Mouse (Mus musculus): Measurements from ENCODE around the gene Borcs5. TPM values are rescaled to one million over a fixed set of nuclear protein-coding genes. Genes with fewer than 3 reads are reported as not detected.
"Not testable (repeated sequence)": the region's sequence is repeated elsewhere in the genome, so short reads cannot be mapped to it uniquely, and the experiment has no call there.

The Borcs5 gene
- total and polyA plus RNA-seq, 2 experiments from 2014 or later, result 19.2 to 27.9 TPM

DNA sequence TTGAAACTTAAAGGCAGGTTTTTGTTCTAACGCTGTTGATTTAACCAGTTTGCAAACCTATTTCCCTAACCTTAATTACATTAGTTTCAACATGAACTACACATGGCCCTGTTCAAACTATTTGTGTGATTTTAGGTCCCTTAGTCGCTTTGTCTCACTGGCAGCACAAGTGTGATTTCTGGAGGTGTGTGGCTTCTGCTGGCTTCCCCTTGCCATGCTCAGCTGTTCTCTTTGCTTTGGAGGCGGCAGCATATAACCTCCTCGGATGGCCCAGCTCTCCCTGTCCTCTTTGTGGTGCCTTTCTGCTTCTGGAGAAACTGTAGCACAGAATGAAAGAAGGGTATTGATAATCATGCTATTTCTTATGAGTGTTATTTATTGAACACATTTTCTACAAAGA lies 38.2 kb downstream of the Borcs5 start:
- H3K27ac ChIP-seq (ENCODE audit: low read depth), result no peak overlapping the region
- no peak for ATAC-seq (ENCODE audit: insufficient read depth, low read depth)
- TF ChIP-seq EP300 (IDR thresholded peaks at IDR 0.05; ENCODE audit: low read depth) (no peak), CTCF (IDR thresholded peaks at IDR 0.05; ENCODE audit: low read depth) (no peak)
- no peak overlapping the region for H3K4me3 ChIP-seq (ENCODE audit: low read depth, low read length)
- H3K9me3 ChIP-seq (replicated peaks; ENCODE audit: control insufficient read depth, low read length), result no peaks in the 10 kb centered on the region
- 80% methylated on average over 4 of the region's 4 CpGs for WGBS
- 0 out of 2 replicates have a peak, but pooled peaks cover under 1% of the 10 kb centered on the region for H3K4me1 ChIP-seq (ENCODE audit: control insufficient read depth, insufficient read depth)
- no peaks in the 10 kb centered on the region for H3K36me3 ChIP-seq (replicated peaks; ENCODE audit: control insufficient read depth, insufficient read depth, low read length)
- no peak for DNase-seq (ENCODE audit: low spot score)
- H3K9ac ChIP-seq (replicated peaks; ENCODE audit: low read depth, low read length), result no peak overlapping the region
- H3K4me2 ChIP-seq (ENCODE audit: low read depth, low read length), result no peak overlapping the region
- H3K27me3 ChIP-seq (ENCODE audit: control insufficient read depth, insufficient read depth, low read length), result no peaks in the 10 kb centered on the region

DNA sequence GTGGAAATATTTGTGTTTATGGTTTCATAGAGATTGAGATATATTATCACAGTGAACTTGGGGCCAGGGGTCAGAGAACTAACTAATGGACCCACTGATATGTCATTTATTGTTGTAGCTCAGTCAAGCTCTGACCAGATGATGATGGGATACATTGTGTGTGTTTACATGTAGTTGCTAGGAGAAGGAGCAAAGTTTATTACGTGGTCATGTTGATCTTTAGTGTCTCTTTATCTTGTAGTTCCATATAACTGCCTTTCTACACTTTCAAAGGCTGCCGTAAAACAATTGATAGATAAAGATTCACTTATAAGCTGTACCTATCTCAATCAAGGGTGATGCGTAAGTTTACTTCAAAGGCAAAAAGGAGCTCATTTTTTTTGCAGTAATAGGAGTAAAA lies 38.7 kb downstream of the Borcs5 start:
- no peaks in the 10 kb centered on the region for H3K9me3 ChIP-seq (replicated peaks; ENCODE audit: control insufficient read depth, low read length)
- no peak for ATAC-seq (ENCODE audit: insufficient read depth, low read depth)
- H3K4me2 ChIP-seq (ENCODE audit: low read depth, low read length), result no peak overlapping the region
- H3K27ac ChIP-seq (ENCODE audit: low read depth), result no peak overlapping the region
- no peak for TF ChIP-seq CTCF (IDR thresholded peaks at IDR 0.05; ENCODE audit: low read depth)
- no peak for TF ChIP-seq EP300 (IDR thresholded peaks at IDR 0.05; ENCODE audit: low read depth)
- H3K4me3 ChIP-seq (ENCODE audit: low read depth, low read length), result no peak overlapping the region
- H3K9ac ChIP-seq (replicated peaks; ENCODE audit: low read depth, low read length), result no peak overlapping the region
- no peaks in the 10 kb centered on the region for H3K36me3 ChIP-seq (replicated peaks; ENCODE audit: control insufficient read depth, insufficient read depth, low read length)
- H3K27me3 ChIP-seq (ENCODE audit: control insufficient read depth, insufficient read depth, low read length), result no peaks in the 10 kb centered on the region
- DNase-seq (ENCODE audit: low spot score), result no peak
- 66% methylated on average over 3 of the region's 3 CpGs for WGBS
- no peaks in the 10 kb centered on the region for H3K4me1 ChIP-seq (ENCODE audit: control insufficient read depth, insufficient read depth)

DNA sequence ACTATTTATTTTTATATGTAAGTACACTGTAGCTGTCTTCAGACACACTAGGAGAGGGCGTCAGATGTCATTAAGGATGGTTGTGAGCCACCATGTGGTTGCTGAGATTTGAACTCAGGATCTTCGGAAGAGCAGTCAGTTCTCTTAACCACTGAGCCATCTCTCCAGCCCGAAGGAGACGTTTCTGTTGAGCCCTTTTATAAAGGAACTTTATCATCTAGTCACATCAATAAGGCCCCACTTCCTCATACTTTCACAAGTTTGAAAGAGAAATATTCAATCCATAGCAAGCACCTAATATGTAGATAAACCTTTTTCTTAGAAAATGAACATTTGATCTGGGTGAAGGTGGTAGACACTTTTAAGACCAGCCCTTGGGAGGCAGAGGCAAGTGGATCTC lies 40.0 kb downstream of the Borcs5 start:
- H3K9me3 ChIP-seq (replicated peaks; ENCODE audit: control insufficient read depth, low read length); DNase-seq (ENCODE audit: low spot score); H3K36me3 ChIP-seq (replicated peaks; ENCODE audit: control insufficient read depth, insufficient read depth, low read length); H3K9ac ChIP-seq (replicated peaks; ENCODE audit: low read depth, low read length); ATAC-seq (ENCODE audit: insufficient read depth, low read depth); H3K4me2 ChIP-seq (ENCODE audit: low read depth, low read length); H3K27ac ChIP-seq (ENCODE audit: low read depth); H3K27me3 ChIP-seq (ENCODE audit: control insufficient read depth, insufficient read depth, low read length); H3K4me3 ChIP-seq (ENCODE audit: low read depth, low read length); H3K4me1 ChIP-seq (ENCODE audit: control insufficient read depth, insufficient read depth): not testable (repeated sequence)
- WGBS, result 87% methylated on average over 4 of the region's 4 CpGs

DNA sequence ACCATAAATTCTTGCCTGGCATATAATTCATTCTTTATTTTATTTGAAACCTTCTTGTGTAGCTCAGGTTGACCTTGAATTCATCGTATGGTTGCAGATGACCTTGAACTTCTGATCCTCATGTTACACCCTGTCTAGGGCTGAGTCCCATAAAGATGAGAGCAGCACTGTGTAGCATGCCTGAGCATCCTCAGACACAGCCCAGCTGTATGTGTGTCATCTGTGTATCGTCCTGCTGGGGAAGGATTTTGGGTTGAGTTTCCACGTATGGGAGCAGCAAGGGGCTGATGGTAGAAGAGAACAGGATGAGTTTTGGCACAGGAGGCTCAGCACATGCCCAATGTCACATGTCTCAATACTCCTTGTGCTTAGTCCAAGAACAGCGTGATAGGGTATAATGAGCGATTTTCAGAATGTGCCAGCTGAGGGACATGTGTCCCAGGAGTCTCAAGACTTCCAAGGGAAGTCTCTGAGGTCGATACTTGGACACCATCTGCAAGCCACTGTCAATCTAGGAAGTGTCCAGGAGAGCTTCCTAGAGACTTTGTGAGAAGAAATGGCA lies 45.1 kb downstream of the Borcs5 start:
- Histone ChIP-seq H3K36me3 (replicated peaks; ENCODE audit: control insufficient read depth, insufficient read depth, low read length) (no peaks in the 10 kb centered on the region), H3K4me1 (ENCODE audit: control insufficient read depth, insufficient read depth) (no peaks in the 10 kb centered on the region), H3K4me2 (ENCODE audit: low read depth, low read length) (no peak overlapping the region), H3K27ac (ENCODE audit: low read depth) (no peak overlapping the region), H3K27me3 (ENCODE audit: control insufficient read depth, insufficient read depth, low read length) (no peaks in the 10 kb centered on the region), H3K4me3 (ENCODE audit: low read depth, low read length) (no peak overlapping the region), H3K9me3 (replicated peaks; ENCODE audit: control insufficient read depth, low read length) (no peaks in the 10 kb centered on the region), H3K9ac (replicated peaks; ENCODE audit: low read depth, low read length) (no peak overlapping the region)
- ATAC-seq (ENCODE audit: insufficient read depth, low read depth), result no peak
- 58% methylated on average over 6 of the region's 6 CpGs for WGBS
- no peak for DNase-seq (ENCODE audit: low spot score)
- TF ChIP-seq EP300 (IDR thresholded peaks at IDR 0.05; ENCODE audit: low read depth), result no peak
- TF ChIP-seq CTCF (IDR thresholded peaks at IDR 0.05; ENCODE audit: low read depth), result no peak

DNA sequence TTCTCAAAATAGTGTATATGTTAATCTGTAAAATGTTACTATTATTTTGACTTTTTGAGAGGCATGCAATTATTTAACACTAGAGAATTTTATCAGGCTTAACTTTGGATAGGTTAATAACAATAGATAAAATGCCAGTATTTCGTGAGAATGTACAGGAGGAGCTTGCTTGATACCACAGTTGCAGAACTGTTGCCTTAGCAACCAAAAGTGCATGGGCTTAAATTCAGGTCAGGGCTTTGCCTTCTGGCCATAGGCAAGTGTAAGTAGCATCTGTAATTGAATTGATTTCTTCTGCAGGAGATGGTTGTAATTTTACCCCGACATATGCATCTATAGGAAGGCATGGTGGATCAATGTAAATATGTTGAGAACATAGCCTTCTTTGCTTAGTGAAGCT lies 45.7 kb downstream of the Borcs5 start:
- H3K9me3 ChIP-seq (replicated peaks; ENCODE audit: control insufficient read depth, low read length), result no peaks in the 10 kb centered on the region
- no peak overlapping the region for H3K9ac ChIP-seq (replicated peaks; ENCODE audit: low read depth, low read length)
- TF ChIP-seq CTCF (IDR thresholded peaks at IDR 0.05; ENCODE audit: low read depth), result no peak
- no peak for TF ChIP-seq EP300 (IDR thresholded peaks at IDR 0.05; ENCODE audit: low read depth)
- no peak for ATAC-seq (ENCODE audit: insufficient read depth, low read depth)
- no peaks in the 10 kb centered on the region for H3K4me1 ChIP-seq (ENCODE audit: control insufficient read depth, insufficient read depth)
- no peak overlapping the region for H3K27ac ChIP-seq (ENCODE audit: low read depth)
- H3K27me3 ChIP-seq (ENCODE audit: control insufficient read depth, insufficient read depth, low read length), result no peaks in the 10 kb centered on the region
- H3K4me3 ChIP-seq (ENCODE audit: low read depth, low read length), result no peak overlapping the region
- DNase-seq (ENCODE audit: low spot score), result no peak
- 57% methylated on average over 2 of the region's 2 CpGs for WGBS
- no peak overlapping the region for H3K4me2 ChIP-seq (ENCODE audit: low read depth, low read length)
- no peaks in the 10 kb centered on the region for H3K36me3 ChIP-seq (replicated peaks; ENCODE audit: control insufficient read depth, insufficient read depth, low read length)

DNA sequence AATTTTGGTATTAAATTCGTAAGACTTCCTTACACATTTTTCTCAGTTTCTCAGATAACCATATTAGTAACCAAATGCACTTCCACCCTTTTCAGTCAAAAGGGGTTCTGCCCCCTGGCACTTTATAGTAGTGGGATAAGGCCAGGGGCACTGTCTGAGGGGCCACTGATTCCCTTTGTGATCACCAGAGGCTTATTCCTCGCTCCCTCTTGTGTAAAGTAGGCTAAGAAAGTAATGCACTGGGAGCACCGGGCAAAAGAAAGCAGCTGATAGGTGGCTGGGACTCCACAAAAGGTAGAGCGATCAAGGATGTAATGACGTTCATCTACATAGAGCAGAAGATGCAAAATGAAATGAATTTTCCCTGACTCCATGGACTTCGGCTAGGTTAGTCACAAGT lies 46.2 kb downstream of the Borcs5 start:
- Histone ChIP-seq H3K4me2 (ENCODE audit: low read depth, low read length) (no peak overlapping the region), H3K4me1 (ENCODE audit: control insufficient read depth, insufficient read depth) (no peaks in the 10 kb centered on the region), H3K9ac (replicated peaks; ENCODE audit: low read depth, low read length) (no peak overlapping the region), H3K27me3 (ENCODE audit: control insufficient read depth, insufficient read depth, low read length) (no peaks in the 10 kb centered on the region), H3K27ac (ENCODE audit: low read depth) (no peak overlapping the region), H3K36me3 (replicated peaks; ENCODE audit: control insufficient read depth, insufficient read depth, low read length) (no peaks in the 10 kb centered on the region), H3K4me3 (ENCODE audit: low read depth, low read length) (no peak overlapping the region), H3K9me3 (replicated peaks; ENCODE audit: control insufficient read depth, low read length) (no peaks in the 10 kb centered on the region)
- TF ChIP-seq EP300 (IDR thresholded peaks at IDR 0.05; ENCODE audit: low read depth) (no peak), CTCF (IDR thresholded peaks at IDR 0.05; ENCODE audit: low read depth) (no peak)
- no peak for DNase-seq (ENCODE audit: low spot score)
- 87% methylated on average over 6 of the region's 6 CpGs for WGBS
- no peak for ATAC-seq (ENCODE audit: insufficient read depth, low read depth)
